Mouse (Mus musculus) cerebellum, adult 9-11 months (tissue): Measurements from ENCODE around the gene BC067074.
"Not testable (repeated sequence)": the region's sequence is repeated elsewhere in the genome, so short reads cannot be mapped to it uniquely, and the experiment has no call there.

Source experiments
- DNase-seq: peaks from one replicate; pipeline ENCODE4 v3.0.0; 2022

The BC067074 gene

GRCm38 (mm10) chr13:113379766-113380309, 86.9 kb downstream of the BC067074 start:
- peak; percentile 23 for DNase-seq

- DNase-seq, result no peak
These were observed 88.8 kb downstream of the BC067074 start for GRCm38 (mm10) chr13:113381710-113382109.

- DNase-seq, result no peak
These were observed 89.2 kb downstream of the BC067074 start for GRCm38 (mm10) chr13:113382201-113382600.

GRCm38 (mm10) chr13:113382770-113383169, 89.8 kb downstream of the BC067074 start:
- DNase-seq, result not testable (repeated sequence)

GRCm38 (mm10) chr13:113393386-113393785, 100.4 kb downstream of the BC067074 start:
- no peak for DNase-seq

- DNase-seq, result no peak
These were observed 101.6 kb downstream of the BC067074 start for GRCm38 (mm10) chr13:113394591-113394990.

- no peak for DNase-seq
These were observed 104.1 kb downstream of the BC067074 start for GRCm38 (mm10) chr13:113397006-113397520.

- no peak for DNase-seq
These were observed 108.5 kb downstream of the BC067074 start for GRCm38 (mm10) chr13:113401373-113402010.

- no peak for DNase-seq
These were observed 110.7 kb downstream of the BC067074 start for GRCm38 (mm10) chr13:113403706-113404105.

- DNase-seq, result no peak
These were observed 111.2 kb downstream of the BC067074 start for GRCm38 (mm10) chr13:113404172-113404571.

GRCm38 (mm10) chr13:113409941-113410340, 117.0 kb downstream of the BC067074 start:
- DNase-seq, result peak; percentile 76

- DNase-seq, result no peak
These were observed 122.6 kb downstream of the BC067074 start for GRCm38 (mm10) chr13:113415527-113415926.

GRCm38 (mm10) chr13:113416986-113417385, 124.0 kb downstream of the BC067074 start:
- no peak for DNase-seq

- DNase-seq, result peak; percentile 12
These were observed 125.0 kb downstream of the BC067074 start for GRCm38 (mm10) chr13:113417757-113418483.

GRCm38 (mm10) chr13:113418632-113419031, 125.7 kb downstream of the BC067074 start:
- no peak for DNase-seq

GRCm38 (mm10) chr13:113421472-113421871, 128.5 kb downstream of the BC067074 start:
- DNase-seq, result no peak

GRCm38 (mm10) chr13:113423825-113424224, 130.9 kb downstream of the BC067074 start:
- DNase-seq, result no peak

- DNase-seq, result no peak
These were observed 132.9 kb downstream of the BC067074 start for GRCm38 (mm10) chr13:113425907-113426306.
